Comparison of ENCODE assay signal across 20 mouse cellular contexts in the genomic region with DNA sequence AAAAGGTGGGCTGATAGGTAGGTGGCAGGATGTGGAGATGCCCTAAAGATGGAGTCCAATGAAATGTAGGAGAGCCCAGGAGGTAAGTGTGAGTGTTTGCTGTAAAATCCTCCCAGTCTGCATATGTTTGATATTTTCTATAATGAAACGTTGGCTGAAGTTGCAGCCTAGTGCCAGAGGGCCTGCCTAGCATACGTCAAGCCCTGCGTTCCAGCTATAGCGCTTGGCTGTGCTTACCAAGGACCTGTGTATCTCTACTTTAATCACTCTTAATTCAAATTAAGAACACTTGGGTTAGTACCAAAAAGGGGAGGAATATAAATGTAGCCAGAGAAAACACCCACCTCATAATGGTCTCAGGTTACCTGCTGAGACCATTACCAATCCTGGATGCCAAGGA. TPM values are rescaled to one million over a fixed set of nuclear protein-coding genes. Genes with fewer than 3 reads are reported as not detected.
"Had no signal": no experiment of that assay in that cellular context is flagged by ENCODE, and none has a peak within 500 bp of the region (broad histone marks: within the 10 kb centered on the region; RNA-seq: fewer than 3 reads in every experiment).

No protein-coding gene starts in this region.

- H3K27me3 ChIP-seq: liver, embryonic 13.5 days had no signal

- DNase-seq: kidney, adult 11 months; kidney, adult 8-10 months; kidney, postnatal 14 days; kidney, postnatal 4 days; liver; liver, embryonic 13.5 days; lung, adult 2 months; lung, postnatal 14 days; lung, postnatal 4 days; midbrain, embryonic 14.5 days; retina, postnatal 1 day; right cerebral cortex, postnatal 25 days; thymus, adult 18-20 months; thymus, postnatal 14 days; thymus, postnatal 4 days had no signal

- H3K27ac ChIP-seq: liver, embryonic 13.5 days had no signal

- H3K4me3 ChIP-seq: liver, embryonic 13.5 days had no signal

- H3K4me2 ChIP-seq: liver, embryonic 13.5 days; midbrain, embryonic 11.5 days had no signal

- H3K9ac ChIP-seq: liver, embryonic 13.5 days had no signal

RNA-seq across cellular contexts. Expression of gene Dlx1, which starts 52.2 kb away (rescaled TPM):
- total RNA-seq: megakaryocyte progenitor cell, adult 5-6 weeks; megakaryocyte-erythroid progenitor cell, adult 5-6 weeks had no signal
- polyA plus RNA-seq: kidney, embryonic 16.5 days; neural tube, embryonic 14.5 days had no signal
